Mouse (Mus musculus): ENCODE measurements around the gene Ptcra. TPM values are rescaled to one million over a fixed set of nuclear protein-coding genes. Genes with fewer than 3 reads are reported as not detected.

Ptcra gene
- total RNA-seq, 2 experiments from 2014 or later, result not detected

DNA sequence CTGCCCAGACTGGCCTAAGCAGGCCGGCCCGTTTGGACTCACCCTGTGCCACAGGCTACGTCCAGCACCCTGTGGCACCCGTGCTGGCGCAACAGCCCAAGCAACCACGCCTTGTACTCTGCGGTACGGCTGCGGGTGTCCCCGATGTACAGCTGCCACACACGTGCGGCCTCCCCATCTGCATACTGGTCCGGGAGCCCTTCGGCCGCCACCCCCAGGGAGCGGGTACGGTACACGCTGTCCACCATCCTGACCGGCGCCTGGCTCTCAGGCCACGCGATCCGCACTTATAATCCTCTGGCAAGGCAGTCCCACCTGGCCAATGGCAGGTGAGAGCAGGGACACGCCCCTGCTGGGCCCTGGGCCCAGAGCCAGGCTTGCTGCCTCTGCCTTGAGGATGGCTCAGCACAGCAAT, 34.6 kb downstream of the Ptcra start, which contains the start of gene Gnmt:
Gnmt (minus strand) TSS at position 265 of the 415 bp plus-strand sequence.
- TF ChIP-seq CTCF (IDR thresholded peaks at IDR 0.05), result no peak
- H3K27ac ChIP-seq, result 0 out of 2 replicates have a peak within 1 kb of the TSS, but pooled peaks have one; percentile 10
- H3K4me3 ChIP-seq, result peak within 1 kb of the TSS; percentile 42
- DNase-seq, result no peak
- intact Hi-C loops (cut with DNase I), result no loop called here

DNA sequence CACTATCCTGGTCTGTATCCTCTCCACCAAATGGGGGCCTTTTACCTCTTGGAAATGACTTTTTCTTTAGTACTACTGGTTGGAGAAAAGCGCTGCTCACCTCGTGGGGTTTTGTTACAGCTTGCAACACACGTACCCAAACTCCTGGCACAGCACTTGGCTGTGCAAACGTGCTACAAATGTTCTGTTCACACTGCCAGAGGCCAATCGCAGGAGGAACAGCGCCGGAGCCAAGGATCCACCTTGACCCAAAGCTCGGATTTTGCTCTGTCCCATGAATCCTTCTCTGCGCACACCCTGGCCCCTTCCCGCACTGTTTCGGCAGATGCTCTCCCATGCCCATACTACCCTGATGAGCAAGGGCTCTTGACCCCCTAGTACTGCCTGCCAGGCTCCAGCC, 35.0 kb downstream of the Ptcra start:
- intact Hi-C loops (cut with DNase I), result no loop called here
- peak overlapping the region; percentile 42 for H3K4me3 ChIP-seq
- no peak for DNase-seq
- 0 out of 2 replicates have a peak overlapping the region, but pooled peaks have one; percentile 10 for H3K27ac ChIP-seq
- TF ChIP-seq CTCF (IDR thresholded peaks at IDR 0.05), result no peak

DNA sequence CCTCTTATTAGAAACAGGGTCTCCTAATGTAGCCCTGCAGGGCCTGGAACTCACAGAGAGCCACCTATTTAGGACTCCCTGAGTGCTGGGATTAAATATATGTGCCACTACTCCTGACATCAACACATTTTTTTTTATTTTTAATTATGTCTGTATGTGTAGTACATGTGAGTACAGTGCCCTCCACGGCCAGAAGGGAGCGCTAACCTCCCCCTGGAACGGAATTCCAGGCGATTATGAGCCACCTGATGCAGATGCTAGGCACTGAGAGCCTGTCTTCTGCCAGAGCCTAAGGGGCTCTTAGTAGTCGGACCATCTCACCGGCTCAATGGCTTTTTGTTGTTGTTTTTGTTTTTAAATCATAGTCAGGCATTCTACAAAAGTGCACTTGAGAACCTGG, 35.5 kb downstream of the Ptcra start:
- TF ChIP-seq CTCF (IDR thresholded peaks at IDR 0.05), result peak; percentile 47
- H3K4me3 ChIP-seq, result no peak overlapping the region
- no peak overlapping the region for H3K27ac ChIP-seq
- DNase-seq, result no peak
- intact Hi-C loops (cut with DNase I), result no loop called here

DNA sequence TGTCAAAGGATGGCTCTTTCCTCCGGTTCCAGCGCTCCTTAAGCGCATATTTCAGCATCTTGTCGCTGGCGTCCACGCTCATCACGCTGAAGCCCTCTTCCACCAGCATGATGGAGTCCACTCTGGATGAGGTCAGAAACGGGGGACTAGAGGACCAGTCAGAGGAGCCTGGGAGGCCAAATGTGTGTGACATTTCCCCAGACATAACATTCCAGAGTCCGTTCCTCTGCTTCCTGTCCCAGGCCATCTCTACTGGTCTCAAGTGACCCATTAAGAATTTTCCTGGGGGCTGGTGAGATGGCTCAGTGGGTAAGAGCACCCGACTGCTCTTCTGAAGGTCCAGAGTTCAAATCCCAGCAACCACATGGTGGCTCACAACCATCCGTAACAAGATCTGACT, 36.2 kb downstream of the Ptcra start:
- H3K4me3 ChIP-seq, result no peak overlapping the region
- intact Hi-C loops (cut with DNase I), result no loop called here
- DNase-seq, result no peak
- H3K27ac ChIP-seq, result no peak overlapping the region
- TF ChIP-seq CTCF (IDR thresholded peaks at IDR 0.05), result no peak

DNA sequence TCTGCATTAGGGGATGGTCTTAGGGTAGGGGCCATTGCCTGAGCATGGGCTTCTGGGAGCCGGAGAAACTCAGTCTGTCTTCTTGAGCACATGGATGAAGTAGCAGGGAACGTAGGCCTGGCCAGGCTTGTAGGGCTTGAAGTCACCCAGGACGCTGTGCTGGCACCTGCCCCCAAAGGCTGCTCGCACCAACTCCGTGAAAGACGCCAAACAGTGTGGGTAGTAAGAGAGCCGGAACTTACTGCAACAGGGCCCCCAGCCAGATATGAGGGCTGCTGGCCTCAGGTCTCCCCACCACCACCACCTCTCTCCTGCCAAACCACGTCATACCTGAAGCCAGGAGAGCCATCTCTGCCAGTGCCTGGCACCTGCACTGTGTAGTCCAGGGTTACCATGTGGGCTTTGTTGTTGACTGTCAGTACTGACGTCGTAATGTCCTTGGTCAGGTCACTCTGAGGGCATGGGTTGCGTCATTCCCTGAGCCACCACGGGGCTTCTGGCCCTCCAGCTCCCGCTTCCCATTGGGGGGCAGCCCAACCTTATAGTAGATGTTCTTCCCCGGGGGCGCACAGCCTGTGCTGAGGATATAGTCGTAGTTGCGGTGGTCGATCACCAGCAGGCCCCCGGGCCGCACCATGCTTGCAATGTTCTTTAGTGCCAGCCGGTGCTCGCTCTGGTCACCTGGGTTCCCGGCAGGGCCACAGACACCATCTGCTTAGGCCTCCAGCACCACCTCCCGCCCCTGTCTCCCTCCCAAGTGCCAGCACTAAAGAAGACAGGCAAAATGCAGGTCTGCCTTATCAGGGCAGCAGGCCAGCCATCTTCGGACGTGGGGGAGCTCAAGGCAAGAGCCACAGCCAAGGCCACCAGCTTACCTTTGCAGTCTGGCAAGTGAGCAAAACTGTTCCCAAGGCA, 37.5 kb downstream of the Ptcra start:
- Histone ChIP-seq H3K27ac (no peak overlapping the region), H3K4me3 (no peak overlapping the region)
- TF ChIP-seq CTCF (IDR thresholded peaks at IDR 0.05), result no peak
- DNase-seq, result no peak
- intact Hi-C loops (cut with DNase I), result loop anchor here (2.0 kb wide), 1 partner anchor 201 kb away; no protein-coding TSS in a partner anchor

DNA sequence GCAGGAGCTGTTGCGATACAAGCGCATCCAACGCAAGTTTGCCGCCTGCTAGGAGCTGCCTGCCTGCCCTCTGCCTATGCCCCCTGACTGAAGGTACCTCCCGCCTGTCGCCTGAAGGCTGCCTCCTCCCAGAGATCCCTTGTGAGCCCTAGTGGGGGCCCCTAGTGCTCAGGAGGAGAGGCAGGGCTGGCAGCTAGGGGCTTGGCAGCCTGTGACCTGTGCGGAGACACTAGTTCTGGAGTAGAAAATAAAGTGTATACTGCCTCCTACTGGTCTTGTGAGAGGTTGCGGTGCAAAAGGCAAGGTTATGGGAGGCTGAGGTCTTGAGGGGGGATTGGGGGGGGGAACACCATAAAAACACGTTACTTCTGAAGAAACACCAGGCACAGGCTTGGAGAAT, 38.2 kb downstream of the Ptcra start:
- Histone ChIP-seq H3K27ac (no peak overlapping the region), H3K4me3 (no peak overlapping the region)
- peak; percentile 63 for DNase-seq
- intact Hi-C loops (cut with DNase I), result loop anchor here (2.0 kb wide), 1 partner anchor 200 kb away; no protein-coding TSS in a partner anchor
- peak; percentile 62 for TF ChIP-seq CTCF (IDR thresholded peaks at IDR 0.05)

DNA sequence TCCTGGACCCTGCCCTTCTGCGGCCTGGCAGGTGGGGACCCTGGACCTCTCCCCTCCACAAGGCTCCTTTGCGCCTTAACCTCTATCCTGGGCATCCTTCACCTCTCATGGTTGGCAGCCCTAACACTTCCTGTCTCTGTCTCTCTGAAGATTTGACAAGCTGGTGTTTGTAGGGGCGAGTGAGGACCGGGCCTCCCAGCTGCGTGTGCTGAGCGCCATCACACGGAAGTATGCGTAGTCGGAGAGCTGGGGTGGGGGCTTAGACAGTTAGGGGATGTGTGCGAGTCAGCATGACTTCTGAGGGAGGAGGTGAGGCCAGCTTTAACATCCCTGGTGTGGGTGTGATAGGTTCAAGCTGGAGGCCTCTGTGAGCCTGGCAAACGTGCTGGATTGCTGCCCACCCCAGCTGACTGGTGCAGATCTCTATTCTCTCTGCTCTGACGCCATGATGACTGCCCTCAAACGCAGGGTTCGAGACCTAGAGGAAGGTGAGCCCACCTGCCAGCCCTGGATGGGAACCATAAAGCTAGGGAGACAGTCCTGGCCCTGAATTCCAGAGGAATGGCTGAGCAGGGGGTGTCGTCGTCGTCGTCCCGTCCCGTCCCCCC, 38.9 kb downstream of the Ptcra start:
- H3K4me3 ChIP-seq, result no peak overlapping the region
- intact Hi-C loops (cut with DNase I), result loop anchor here (2.0 kb wide), 1 partner anchor 200 kb away; no protein-coding TSS in a partner anchor
- DNase-seq, result no peak
- no peak for TF ChIP-seq CTCF (IDR thresholded peaks at IDR 0.05)
- no peak overlapping the region for H3K27ac ChIP-seq

DNA sequence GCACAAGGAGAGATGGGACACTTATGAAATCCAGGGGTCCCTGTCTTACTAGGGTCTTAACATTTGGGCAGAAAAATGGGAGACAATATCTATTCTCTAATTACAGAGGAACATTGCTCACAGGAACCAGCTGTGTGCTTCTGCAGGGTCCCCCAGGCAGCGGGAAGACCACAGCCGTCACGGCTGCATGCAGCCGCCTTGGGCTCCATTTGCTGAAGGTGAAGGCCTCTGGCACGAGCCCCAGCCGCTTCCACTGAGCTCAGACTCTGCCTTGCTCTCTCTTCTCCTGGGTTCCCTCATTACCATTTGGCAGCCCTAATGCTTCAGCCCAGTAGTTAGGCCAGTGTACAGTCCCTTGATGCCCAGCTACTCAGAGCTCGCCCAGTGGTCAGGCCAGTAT, 42.4 kb downstream of the Ptcra start:
- intact Hi-C loops (cut with DNase I), result no loop called here
- Histone ChIP-seq H3K4me3 (no peak overlapping the region), H3K27ac (no peak overlapping the region)
- TF ChIP-seq CTCF (IDR thresholded peaks at IDR 0.05), result no peak
- no peak for DNase-seq

DNA sequence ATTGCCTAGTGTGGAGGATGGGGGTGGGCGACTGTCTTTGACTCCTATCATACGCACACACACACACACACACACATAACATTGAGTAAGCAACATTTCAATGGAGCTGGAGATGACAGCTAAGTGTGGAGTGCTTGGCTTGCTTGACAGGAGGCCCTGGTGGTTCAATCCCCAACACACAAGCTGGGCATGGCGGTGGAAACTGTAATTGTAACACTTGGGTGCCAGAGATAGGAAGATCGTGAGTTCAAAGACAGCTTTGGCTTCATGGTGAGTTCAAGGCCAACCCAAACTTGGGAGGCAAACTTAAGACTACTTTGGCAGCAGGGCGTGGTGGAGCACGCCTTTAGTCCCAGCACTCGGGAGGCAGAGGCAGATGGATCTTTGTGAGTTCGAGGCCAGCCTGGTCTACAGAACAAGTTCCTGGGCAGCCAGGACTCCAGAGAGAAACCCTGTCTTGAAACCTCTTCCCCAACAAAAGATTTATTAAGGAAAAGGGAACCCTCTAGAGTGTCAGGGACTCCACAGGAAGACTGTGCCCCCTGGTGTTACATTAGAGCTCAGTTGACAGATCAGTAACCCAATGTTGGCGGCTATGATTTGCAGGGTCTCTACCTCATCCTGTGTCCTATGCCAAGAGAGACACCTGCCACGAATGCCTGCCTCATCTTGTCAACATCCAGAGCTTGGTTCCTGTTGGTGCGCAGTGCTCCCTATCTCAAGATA, 48.6 kb downstream of the Ptcra start:
- DNase-seq, result no peak
- intact Hi-C loops (cut with DNase I), result no loop called here
- TF ChIP-seq CTCF (IDR thresholded peaks at IDR 0.05), result peak; percentile 52
- no peak overlapping the region for H3K27ac ChIP-seq
- H3K4me3 ChIP-seq, result no peak overlapping the region

DNA sequence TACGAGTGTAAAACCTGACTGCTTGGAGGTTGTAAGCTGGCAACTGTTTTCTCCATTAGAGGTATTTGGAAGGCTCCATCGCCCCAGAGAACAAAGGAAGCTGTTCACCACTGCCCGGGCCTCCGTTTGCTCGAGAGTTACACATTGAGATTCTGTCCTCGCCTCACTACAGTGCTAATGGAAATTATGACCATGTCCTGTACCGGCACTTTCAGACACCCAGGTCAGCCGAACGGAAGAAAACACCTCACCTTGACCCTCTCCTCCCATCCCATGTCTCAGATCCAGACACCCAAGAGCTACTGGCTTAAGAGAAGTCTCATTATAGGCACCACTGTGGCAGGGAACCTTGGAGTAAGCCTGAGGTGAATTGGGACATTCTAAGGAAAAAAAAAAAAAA, 49.7 kb downstream of the Ptcra start:
- intact Hi-C loops (cut with DNase I), result loop anchor here (2.0 kb wide), 1 partner anchor 69 kb away; no protein-coding TSS in a partner anchor
- H3K4me3 ChIP-seq, result no peak overlapping the region
- H3K27ac ChIP-seq, result no peak overlapping the region
- no peak for TF ChIP-seq CTCF (IDR thresholded peaks at IDR 0.05)
- no peak for DNase-seq

DNA sequence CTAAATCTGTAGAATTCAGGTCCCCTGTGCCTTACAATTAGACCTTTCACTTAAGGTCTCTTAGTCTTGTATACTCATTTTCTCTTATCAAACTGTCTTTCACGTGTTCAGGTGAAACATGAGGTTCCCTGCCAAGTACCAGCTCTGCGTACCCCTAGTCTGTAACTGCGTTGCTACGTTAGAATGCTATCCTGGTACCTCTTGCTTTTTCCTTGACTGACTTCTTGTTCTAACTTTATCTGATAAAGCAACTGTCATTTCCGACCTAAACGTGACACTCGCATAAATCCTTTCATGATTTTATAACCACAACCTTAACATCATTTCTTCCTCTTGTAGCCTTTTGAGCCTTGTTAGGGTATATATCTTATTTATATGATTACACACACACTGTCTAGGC, 51.1 kb downstream of the Ptcra start:
- no peak for TF ChIP-seq CTCF (IDR thresholded peaks at IDR 0.05)
- intact Hi-C loops (cut with DNase I), result loop anchor here (2.0 kb wide), 1 partner anchor 68 kb away; no protein-coding TSS in a partner anchor
- Histone ChIP-seq H3K27ac (peak overlapping the region; percentile 93), H3K4me3 (peak overlapping the region; percentile 91)
- no peak for DNase-seq

DNA sequence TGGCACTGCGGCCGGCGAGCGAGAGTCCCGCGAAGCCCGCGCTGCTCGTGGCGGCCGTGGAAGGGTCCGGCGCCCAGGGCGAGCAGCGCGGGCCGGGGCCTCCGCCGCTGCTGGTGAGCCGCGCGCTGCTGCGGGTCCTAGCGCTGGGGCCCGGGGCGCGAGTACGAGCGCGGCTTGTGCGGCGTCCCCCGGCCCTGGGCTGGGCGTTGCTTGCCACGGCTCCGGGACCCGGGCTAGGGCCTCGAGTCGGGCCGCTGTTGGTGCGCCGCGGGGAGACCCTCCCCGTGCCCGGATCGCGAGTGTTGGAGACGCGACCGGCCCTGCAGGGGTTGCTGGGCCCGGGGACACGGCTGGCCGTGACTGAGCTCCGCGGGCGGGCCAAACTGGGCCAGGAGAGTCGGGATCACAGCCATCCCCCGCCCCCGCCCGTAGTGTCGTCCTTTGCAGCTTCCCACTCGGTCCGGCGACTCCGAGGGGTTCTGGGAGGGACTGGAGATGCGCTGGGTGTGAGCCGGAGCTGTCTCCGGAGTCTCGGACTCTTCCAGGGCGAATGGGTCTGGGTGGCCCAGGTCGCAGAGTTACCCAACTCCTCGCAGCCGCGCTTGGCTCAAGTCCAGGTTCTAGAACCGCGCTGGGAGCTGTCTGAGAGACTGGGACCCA, 51.8 kb downstream of the Ptcra start:
- intact Hi-C loops (cut with DNase I), result loop anchor here (2.0 kb wide), 1 partner anchor 67 kb away; no protein-coding TSS in a partner anchor
- Histone ChIP-seq H3K27ac (peak overlapping the region; percentile 93), H3K4me3 (peak overlapping the region; percentile 91)
- peak; percentile 73 for DNase-seq
- no peak for TF ChIP-seq CTCF (IDR thresholded peaks at IDR 0.05)

Data from gastrocnemius, adult 2 months (tissue).